Comparison of ENCODE assay signal across 8 mouse cellular contexts in the genomic region with DNA sequence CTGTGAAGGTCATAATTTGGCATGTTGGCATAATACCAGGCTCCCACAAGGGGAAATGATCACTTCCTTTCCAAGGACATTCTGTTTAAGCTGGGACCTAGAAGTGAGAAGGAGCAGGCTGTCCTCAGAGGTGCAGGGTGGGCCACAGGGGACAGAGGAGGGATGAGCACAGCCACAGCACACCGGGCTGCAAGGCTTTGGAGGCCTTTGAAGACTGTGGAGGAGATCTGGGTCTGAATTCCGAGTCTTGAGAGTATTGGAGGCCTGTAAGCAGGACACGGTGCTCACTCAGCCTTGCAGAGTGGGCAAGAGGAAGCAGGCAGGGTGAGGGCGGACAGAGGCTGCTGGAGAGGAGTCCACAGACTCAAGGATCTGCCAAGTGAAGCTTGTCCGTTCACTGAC. TPM values are rescaled to one million over a fixed set of nuclear protein-coding genes. Genes with fewer than 3 reads are reported as not detected.
DNase-seq lines count a peak whose midpoint lies in the region; ATAC-seq and TF ChIP-seq lines count a peak whose summit lies in the region.

No protein-coding gene starts in this region.

- DNase-seq in heart, adult 2 months = peak; percentile 58 to 65
- DNase-seq in kidney, postnatal 0 days (ENCODE audit: low spot score) = no peak
- peak; percentile 84 for DNase-seq in lung, postnatal 36 days
- no peak for DNase-seq in left cerebral cortex, postnatal 4 days
- DNase-seq in hindbrain, embryonic 10.5 days (ENCODE audit: low spot score) = no peak
- DNase-seq in embryo, embryonic 9.5 days (ENCODE audit: extremely low spot score) = no peak

- 39% methylated on average over 5 of the region's 5 CpGs for WGBS in heart, adult 2 months
- WGBS in heart, embryonic 12.5 days = 73% methylated on average over 5 of the region's 5 CpGs
- WGBS in kidney, postnatal 0 days = 39% methylated on average over 5 of the region's 5 CpGs
- WGBS in hindbrain, embryonic 10.5 days = 88% methylated on average over 5 of the region's 5 CpGs

- H3K36me3 ChIP-seq in heart, adult 2 months (ENCODE audit: control insufficient read depth, insufficient read depth, low read length) = no peaks in the 10 kb centered on the region
- no peaks in the 10 kb centered on the region for H3K36me3 ChIP-seq in heart, embryonic 12.5 days
- no peaks in the 10 kb centered on the region for H3K36me3 ChIP-seq in kidney, postnatal 0 days (ENCODE audit: insufficient read depth, low read length)
- 0 out of 2 replicates have a peak, but pooled peaks cover 3% of the 10 kb centered on the region for H3K36me3 ChIP-seq in hindbrain, embryonic 10.5 days

- TF ChIP-seq POLR2A in heart, adult 2 months (IDR thresholded peaks at IDR 0.05; ENCODE audit: insufficient read depth, low read depth, low read length) = peak; percentile 67
- no peak for TF ChIP-seq POLR2A in cortical plate, adult 2 months (IDR thresholded peaks at IDR 0.05; ENCODE audit: extremely low read depth, insufficient read depth, low read length)

- H3K4me3 ChIP-seq in heart, adult 2 months = no peak overlapping the region
- H3K4me3 ChIP-seq in heart, embryonic 12.5 days = no peak overlapping the region
- no peak overlapping the region for H3K4me3 ChIP-seq in cortical plate, adult 2 months (ENCODE audit: insufficient read depth, low read length)
- no peak overlapping the region for H3K4me3 ChIP-seq in kidney, postnatal 0 days (replicated peaks; ENCODE audit: low read depth, low read length)
- no peak overlapping the region for H3K4me3 ChIP-seq in hindbrain, embryonic 10.5 days

- H3K4me2 ChIP-seq in heart, embryonic 12.5 days = no peak overlapping the region
- H3K4me2 ChIP-seq in kidney, postnatal 0 days (ENCODE audit: low read length) = no peak overlapping the region

- no peak for ATAC-seq in heart, embryonic 12.5 days (ENCODE audit: insufficient number of reproducible peaks, low FRiP score)
- peak; percentile 71 for ATAC-seq in kidney, postnatal 0 days (replicated peaks; ENCODE audit: low FRiP score, low read depth)

- no peak for TF ChIP-seq CTCF in heart, adult 2 months (IDR thresholded peaks at IDR 0.05)
- TF ChIP-seq CTCF in cortical plate, adult 2 months (IDR thresholded peaks at IDR 0.05; ENCODE audit: extremely low read depth, insufficient read depth, low read length) = no peak
- no peak for TF ChIP-seq CTCF in kidney, postnatal 0 days (IDR thresholded peaks at IDR 0.05; ENCODE audit: low read depth)

- intact Hi-C loops in heart, adult 2 months (cut with DNase I) = loop anchor here (1.0 kb wide), 1 partner anchor 14 kb away; no protein-coding TSS in a partner anchor
- intact Hi-C loops in left cerebral cortex, postnatal 4 days (cut with DNase I) = no loop called here

- peaks cover 33% of the 10 kb centered on the region for H3K4me1 ChIP-seq in heart, adult 2 months (ENCODE audit: control insufficient read depth, insufficient read depth, low read length)
- peaks cover 4% of the 10 kb centered on the region for H3K4me1 ChIP-seq in heart, embryonic 12.5 days (replicated peaks)
- H3K4me1 ChIP-seq in cortical plate, adult 2 months (ENCODE audit: control insufficient read depth, insufficient read depth, low read length) = peaks cover 12% of the 10 kb centered on the region
- peaks cover 15% of the 10 kb centered on the region; the same call in 1 of the 2 replicates for H3K4me1 ChIP-seq in kidney, postnatal 0 days (replicated peaks; ENCODE audit: insufficient read depth, low read length)
- H3K4me1 ChIP-seq in hindbrain, embryonic 10.5 days (replicated peaks) = peaks cover 15% of the 10 kb centered on the region; the same call in 1 of the 2 replicates

- H3K27ac ChIP-seq in heart, adult 2 months = peak overlapping the region; percentile 84
- no peak overlapping the region for H3K27ac ChIP-seq in heart, embryonic 12.5 days (ENCODE audit: poor library complexity, severe bottlenecking)
- H3K27ac ChIP-seq in cortical plate, adult 2 months (ENCODE audit: insufficient read depth, low read length) = peak overlapping the region; percentile 40
- peak overlapping the region; percentile 68 for H3K27ac ChIP-seq in kidney, postnatal 0 days
- H3K27ac ChIP-seq in hindbrain, embryonic 10.5 days = no peak overlapping the region

- no peaks in the 10 kb centered on the region for H3K27me3 ChIP-seq in heart, adult 2 months (ENCODE audit: control insufficient read depth, insufficient read depth, low read length)
- H3K27me3 ChIP-seq in heart, embryonic 12.5 days (replicated peaks) = no peaks in the 10 kb centered on the region
- H3K27me3 ChIP-seq in kidney, postnatal 0 days (ENCODE audit: insufficient read depth, low read length) = no peaks in the 10 kb centered on the region
- H3K27me3 ChIP-seq in hindbrain, embryonic 10.5 days (ENCODE audit: insufficient read depth, poor library complexity, severe bottlenecking) = no peaks in the 10 kb centered on the region

- TF ChIP-seq EP300 in heart, adult 2 months (IDR thresholded peaks at IDR 0.05; ENCODE audit: insufficient read depth, low read depth, low read length) = no peak; the same call in 1 of the 2 replicates

- peak overlapping the region; percentile 15 for H3K9ac ChIP-seq in heart, adult 2 months (ENCODE audit: low read depth, low read length)
- no peak overlapping the region for H3K9ac ChIP-seq in heart, embryonic 12.5 days
- H3K9ac ChIP-seq in kidney, postnatal 0 days (ENCODE audit: low read depth, low read length) = no peak overlapping the region

- peaks cover 3% of the 10 kb centered on the region; the same call in 1 of the 2 replicates for H3K79me2 ChIP-seq in heart, adult 2 months (replicated peaks; ENCODE audit: control insufficient read depth, insufficient read depth, low read length)

- peaks cover 10% of the 10 kb centered on the region for H3K9me3 ChIP-seq in heart, embryonic 12.5 days (replicated peaks)
- no peaks in the 10 kb centered on the region for H3K9me3 ChIP-seq in kidney, postnatal 0 days (replicated peaks; ENCODE audit: low read length)
- H3K9me3 ChIP-seq in hindbrain, embryonic 10.5 days = 0 out of 2 replicates have a peak, but pooled peaks cover 4% of the 10 kb centered on the region

RNA-seq across cellular contexts. Expression of a gene that starts 6.0 kb away (rescaled TPM):
- total RNA-seq in heart, adult 2 months (2021) = 10 to 100 TPM; 21.8 to 25.6 TPM
- polyA plus RNA-seq in heart, adult 2 months (2012; rRNA removed) = 23.2 and 30.1 TPM in 2 replicates
- 10.3 and 10.7 TPM in 2 replicates for polyA plus RNA-seq in heart, embryonic 12.5 days (2016; fragmentation: Nextera tagmentation; extraction: Ambion mirVana)
- polyA plus RNA-seq in cortical plate, adult 2 months (2012; rRNA removed) = 33.5 and 33.9 TPM in 2 replicates
- polyA plus RNA-seq in kidney, postnatal 0 days (2015; fragmentation: Nextera tagmentation; extraction: Ambion mirVana) = 12.7 and 14.0 TPM in 2 replicates
- 10 to 100 TPM; 17.9 to 19.3 TPM for total RNA-seq in left cerebral cortex, postnatal 4 days (2021)
- 13.4 and 13.5 TPM in 2 replicates for polyA plus RNA-seq in hindbrain, embryonic 10.5 days (2016; fragmentation: Nextera tagmentation; extraction: Ambion mirVana)

RNA-seq across cellular contexts. Expression of a gene that starts 34.3 kb away (rescaled TPM):
- total RNA-seq in heart, adult 2 months (2021) = 10 to 100 TPM; 30.4 to 33.5 TPM
- polyA plus RNA-seq in heart, adult 2 months (2012; rRNA removed) = 26.0 and 38.0 TPM in 2 replicates
- 15.3 and 16.3 TPM in 2 replicates for polyA plus RNA-seq in heart, embryonic 12.5 days (2016; fragmentation: Nextera tagmentation; extraction: Ambion mirVana)
- polyA plus RNA-seq in cortical plate, adult 2 months (2012; rRNA removed) = 42.8 and 44.7 TPM in 2 replicates
- 9.4 and 10.6 TPM in 2 replicates for polyA plus RNA-seq in kidney, postnatal 0 days (2015; fragmentation: Nextera tagmentation; extraction: Ambion mirVana)
- 10 to 100 TPM; 29.0 to 31.4 TPM for total RNA-seq in left cerebral cortex, postnatal 4 days (2021)
- polyA plus RNA-seq in hindbrain, embryonic 10.5 days (2016; fragmentation: Nextera tagmentation; extraction: Ambion mirVana) = 12.8 and 15.9 TPM in 2 replicates

Comparison
In these comparisons a context has a peak if more than half of its experiments do, and no peak if none do; other contexts are left out.
1. H3K27ac ChIP-seq: peak in heart, adult 2 months (single experiment), cortical plate, adult 2 months (single experiment) and kidney, postnatal 0 days (single experiment); none in heart, embryonic 12.5 days (single experiment) and hindbrain, embryonic 10.5 days (single experiment).
2. DNase-seq: peak in heart, adult 2 months (2 of 2) and lung, postnatal 36 days (single experiment); none in kidney, postnatal 0 days (single experiment), left cerebral cortex, postnatal 4 days (single experiment), hindbrain, embryonic 10.5 days (single experiment) and embryo, embryonic 9.5 days (single experiment).